Mouse (Mus musculus) stomach, postnatal 0 days (tissue): ENCODE measurements at regions not wholly inside any gene's neighbourhood (a gene's known extent, or its start where the extent isn't known, plus 50 kb on each side); places are given as distances from the start of the nearest gene placed in this dataset.

ENCODE experiments used
- CTCF ChIP-seq: IDR thresholded peaks from 2 replicates; pipeline ENCODE4 v1.5.1; 2016; ENCODE audit warnings: antibody characterized with exemption, low read depth, mild to moderate bottlenecking, moderate library complexity
- EP300 ChIP-seq: optimal IDR thresholded peaks from 2 replicates; pipeline ENCODE3; 2016; ENCODE audit warnings: antibody characterized with exemption

- TF ChIP-seq CTCF (no peak), EP300 (no peak)
Observed at GRCm38 (mm10) chr12:12993894-12994714, 52.4 kb upstream of the Mycn start.
